Mouse (Mus musculus): ENCODE results near the gene Inpp5a. TPM values are rescaled to one million over a fixed set of nuclear protein-coding genes. Genes with fewer than 3 reads are reported as not detected.
A peak's percentile ranks its signal among the peaks of the same experiment; 100 is the strongest.

The Inpp5a gene
- polyA plus RNA-seq, 1 experiment from 2014 or later = 93.9 TPM

DNA sequence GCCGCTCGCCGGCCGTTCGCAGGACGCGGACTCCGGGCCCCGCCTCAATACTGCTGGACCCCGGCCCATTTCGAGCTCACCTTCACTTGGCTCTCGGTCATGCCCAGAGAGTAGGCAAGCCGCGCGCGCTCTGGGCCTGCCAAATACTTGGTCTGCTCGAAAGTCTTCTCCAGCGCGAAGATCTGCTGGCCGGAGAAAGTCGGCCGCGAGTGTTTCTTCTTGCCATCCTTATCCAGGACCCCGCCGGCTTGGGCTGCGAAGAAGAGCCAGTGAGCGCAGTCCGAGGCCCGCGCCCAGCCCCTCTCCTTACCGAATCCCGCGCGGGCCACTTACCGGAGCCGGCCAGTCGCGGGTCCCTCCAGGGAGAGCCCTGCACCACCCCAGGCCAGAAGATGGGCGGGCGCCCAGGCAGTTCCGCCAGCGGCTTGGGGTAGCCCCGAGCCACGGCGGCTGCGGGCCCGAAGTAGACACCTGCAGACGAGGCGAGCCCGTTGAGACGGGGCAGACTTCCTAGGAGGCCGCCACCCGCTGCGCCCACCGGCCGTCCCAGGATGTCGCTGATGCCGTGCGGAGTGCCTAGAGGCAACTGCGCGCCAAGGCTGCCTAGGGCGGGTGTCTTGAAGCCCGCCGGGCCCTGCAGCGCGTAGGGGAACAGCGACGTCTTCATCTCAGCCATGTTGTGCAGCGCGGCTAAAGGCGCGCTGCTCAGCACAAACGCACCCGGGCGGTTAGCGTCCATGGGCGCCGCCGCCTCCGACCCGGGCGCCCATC lies 193.1 kb downstream of the Inpp5a start:
- Histone ChIP-seq H3K4me2 (ENCODE audit: low read length) (peak overlapping the region; percentile 70), H3K27ac (replicated peaks in 1 of 2; ENCODE audit: control insufficient read depth in 1 of 2, insufficient read depth in 1 of 2, low read depth in 2 of 2, low read length in 2 of 2) (no peak overlapping the region), H3K4me3 (ENCODE audit: control insufficient read depth in 1 of 2, insufficient read depth in 1 of 2, low read depth in 1 of 2, low read length in 2 of 2) (peak overlapping the region; percentile 33 to 42), H3K36me3 (ENCODE audit: control insufficient read depth, insufficient read depth, low read length) (peaks cover 30% of the 10 kb centered on the region), H3K4me1 (ENCODE audit: control insufficient read depth in 2 of 2, insufficient read depth in 2 of 2, low read length in 2 of 2) (peaks cover 11 to 38% of the 10 kb centered on the region in 2 experiments; a peak in 3 of 4 replicates), H3K9me3 (ENCODE audit: control insufficient read depth, low read length) (no peaks in the 10 kb centered on the region), H3K27me3 (ENCODE audit: control insufficient read depth, insufficient read depth, low read length) (peaks cover 96% of the 10 kb centered on the region), H3K9ac (ENCODE audit: low read length) (0 out of 2 replicates have a peak overlapping the region, but pooled peaks have one; percentile 2)
- no peak for ATAC-seq (ENCODE audit: insufficient number of reproducible peaks, insufficient read depth, low FRiP score, low read depth)
- under 1% methylated on average over 82 of the region's 82 CpGs for WGBS

DNA sequence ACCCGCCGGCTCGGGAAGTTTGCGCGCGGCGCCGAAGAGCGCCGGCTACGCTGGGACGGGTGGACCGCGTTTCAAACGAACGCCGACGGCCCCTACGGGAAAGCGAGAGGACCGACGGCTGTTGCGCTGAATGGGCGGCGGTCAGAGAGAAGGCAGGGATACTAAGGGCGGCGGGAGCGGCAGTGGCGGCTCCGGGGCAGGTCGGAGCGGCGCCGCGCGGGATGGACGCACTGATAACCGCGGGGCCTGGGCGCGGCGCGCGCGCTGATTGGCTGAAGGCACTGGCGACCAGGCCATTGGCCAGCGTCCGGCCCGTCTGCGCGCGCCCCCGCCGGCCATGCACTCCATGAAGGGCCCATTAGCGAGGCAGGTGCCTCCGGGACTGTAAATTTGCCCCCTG lies 193.7 kb downstream of the Inpp5a start, which contains the start of gene Nkx6-2:
Nkx6-2 (minus strand) TSS at position 203 of the 400 bp plus-strand sequence.
- under 1% methylated on average over 56 of the region's 56 CpGs for whole genome bisulfite sequencing
- Histone ChIP-seq H3K27ac (replicated peaks in 1 of 2; ENCODE audit: control insufficient read depth in 1 of 2, insufficient read depth in 1 of 2, low read depth in 2 of 2, low read length in 2 of 2) (no peak within 1 kb of the TSS), H3K4me2 (ENCODE audit: low read length) (peak within 1 kb of the TSS; percentile 70), H3K4me1 (ENCODE audit: control insufficient read depth in 2 of 2, insufficient read depth in 2 of 2, low read length in 2 of 2) (peaks cover 11 to 38% of the 10 kb centered on the region in 2 experiments; a peak in 3 of 4 replicates), H3K27me3 (ENCODE audit: control insufficient read depth, insufficient read depth, low read length) (peaks cover 100% of the 10 kb centered on the region), H3K4me3 (ENCODE audit: control insufficient read depth in 1 of 2, insufficient read depth in 1 of 2, low read depth in 1 of 2, low read length in 2 of 2) (peak within 1 kb of the TSS; percentile 33 to 42), H3K36me3 (ENCODE audit: control insufficient read depth, insufficient read depth, low read length) (peaks cover 23% of the 10 kb centered on the region), H3K9me3 (ENCODE audit: control insufficient read depth, low read length) (no peaks in the 10 kb centered on the region), H3K9ac (ENCODE audit: low read length) (0 out of 2 replicates have a peak within 1 kb of the TSS, but pooled peaks have one; percentile 2)
- no peak for ATAC-seq (ENCODE audit: insufficient number of reproducible peaks, insufficient read depth, low FRiP score, low read depth)

DNA sequence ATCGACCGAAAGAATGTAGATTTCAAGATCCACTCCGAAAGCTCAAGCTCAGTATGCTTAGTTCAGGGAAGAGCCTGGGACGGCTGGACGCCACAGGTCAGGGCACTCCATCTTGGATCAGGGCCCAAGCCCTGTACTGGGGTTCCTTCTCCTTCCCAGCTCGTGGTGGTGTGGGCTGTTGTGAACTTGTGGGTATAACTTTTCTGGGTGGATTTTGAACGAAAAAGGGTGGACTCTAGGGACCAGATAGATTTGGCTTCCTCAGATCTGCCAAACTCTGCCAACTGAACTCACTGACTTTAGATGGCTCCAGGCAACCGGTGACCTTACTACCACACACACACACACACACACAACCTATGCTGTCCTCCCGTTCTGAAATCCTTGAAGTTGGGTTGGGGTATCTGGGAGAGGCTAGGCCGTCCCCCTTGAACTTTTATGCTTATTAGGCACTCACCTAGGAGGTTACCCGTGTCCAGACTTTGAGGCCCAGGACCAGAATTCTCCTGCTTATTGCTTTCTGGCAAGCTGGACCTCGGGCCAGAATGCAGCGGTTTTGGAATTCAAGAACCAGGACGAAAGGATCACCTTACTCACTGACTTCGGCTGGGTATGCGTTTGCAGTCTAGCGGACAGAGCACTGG lies 194.3 kb downstream of the Inpp5a start:
- H3K4me3 ChIP-seq (ENCODE audit: control insufficient read depth in 1 of 2, insufficient read depth in 1 of 2, low read depth in 1 of 2, low read length in 2 of 2) = no peak overlapping the region
- H3K4me2 ChIP-seq (ENCODE audit: low read length) = peak overlapping the region; percentile 70

DNA sequence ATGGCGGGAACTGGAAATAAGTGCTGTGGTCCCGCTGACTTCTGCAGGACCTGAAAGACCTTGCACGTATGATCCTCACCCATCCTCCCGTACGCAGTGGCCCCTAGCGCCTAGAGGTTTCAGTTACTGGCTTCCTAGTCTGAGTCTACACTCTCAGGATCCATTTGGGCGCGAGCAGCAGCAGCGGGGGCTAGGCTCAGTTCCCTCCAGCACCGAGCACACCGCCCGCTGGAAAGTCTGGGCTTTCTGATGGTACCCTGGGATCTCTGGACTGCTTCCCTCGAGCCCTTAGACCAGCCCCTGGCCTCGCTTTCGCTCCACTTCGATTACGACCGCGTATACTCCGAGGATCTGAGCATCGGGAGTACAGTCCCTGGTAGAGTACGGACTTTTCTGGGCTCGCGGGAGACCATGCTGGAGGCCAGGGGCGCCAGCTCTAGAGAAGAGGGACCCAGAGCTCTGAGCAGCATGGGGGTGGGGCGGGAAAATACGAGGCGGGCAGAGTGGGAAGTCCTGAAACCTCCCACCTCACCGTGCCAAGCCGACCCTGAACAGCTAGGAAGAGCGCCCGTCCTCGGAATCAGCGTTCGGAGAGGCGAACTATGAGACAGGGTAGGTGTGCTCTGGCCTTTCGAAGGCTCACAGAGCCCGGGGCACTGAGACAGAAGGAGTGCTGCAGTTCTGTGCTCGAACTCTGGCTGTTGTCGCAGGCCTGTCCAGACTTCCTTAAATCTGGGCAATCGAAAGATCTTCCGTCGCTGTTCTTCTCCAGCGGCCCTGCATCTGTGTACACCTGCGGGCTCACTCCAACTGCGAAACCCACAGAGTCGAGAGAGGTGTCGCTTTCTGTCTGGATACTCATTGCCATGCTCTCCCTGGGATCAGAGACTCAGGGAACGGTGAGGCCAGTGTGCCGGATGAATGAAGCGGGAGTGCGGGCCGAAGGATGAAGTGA lies 195.6 kb downstream of the Inpp5a start:
- Histone ChIP-seq H3K4me1 (ENCODE audit: control insufficient read depth in 2 of 2, insufficient read depth in 2 of 2, low read length in 2 of 2) (peaks cover 11 to 38% of the 10 kb centered on the region in 2 experiments; a peak in 3 of 4 replicates), H3K27me3 (ENCODE audit: control insufficient read depth, insufficient read depth, low read length) (peaks cover 97% of the 10 kb centered on the region), H3K27ac (replicated peaks in 1 of 2; ENCODE audit: control insufficient read depth in 1 of 2, insufficient read depth in 1 of 2, low read depth in 2 of 2, low read length in 2 of 2) (no peak overlapping the region), H3K9ac (ENCODE audit: low read length) (no peak overlapping the region), H3K4me3 (ENCODE audit: control insufficient read depth in 1 of 2, insufficient read depth in 1 of 2, low read depth in 1 of 2, low read length in 2 of 2) (peak overlapping the region in 1 of 2 experiments; percentile 27; a peak in 2 of 4 replicates), H3K4me2 (ENCODE audit: low read length) (peak overlapping the region; percentile 43), H3K36me3 (ENCODE audit: control insufficient read depth, insufficient read depth, low read length) (peaks cover 4% of the 10 kb centered on the region; the same call in 1 of the 2 replicates), H3K9me3 (ENCODE audit: control insufficient read depth, low read length) (no peaks in the 10 kb centered on the region)
- 2% methylated on average over 53 of the region's 53 CpGs for WGBS
- ATAC-seq (ENCODE audit: insufficient number of reproducible peaks, insufficient read depth, low FRiP score, low read depth) = no peak

More for the DNA sequence above, 194.3 kb downstream of the Inpp5a start:
- ATAC-seq (ENCODE audit: insufficient number of reproducible peaks, insufficient read depth, low FRiP score, low read depth) = no peak
- WGBS = 18% methylated on average over 17 of the region's 17 CpGs
- Histone ChIP-seq H3K27ac (replicated peaks in 1 of 2; ENCODE audit: control insufficient read depth in 1 of 2, insufficient read depth in 1 of 2, low read depth in 2 of 2, low read length in 2 of 2) (no peak overlapping the region), H3K9ac (ENCODE audit: low read length) (no peak overlapping the region), H3K36me3 (ENCODE audit: control insufficient read depth, insufficient read depth, low read length) (peaks cover 17% of the 10 kb centered on the region), H3K27me3 (ENCODE audit: control insufficient read depth, insufficient read depth, low read length) (peaks cover 100% of the 10 kb centered on the region), H3K9me3 (ENCODE audit: control insufficient read depth, low read length) (no peaks in the 10 kb centered on the region), H3K4me1 (ENCODE audit: control insufficient read depth in 2 of 2, insufficient read depth in 2 of 2, low read length in 2 of 2) (peaks cover 11 to 38% of the 10 kb centered on the region in 2 experiments; a peak in 3 of 4 replicates)

DNA sequence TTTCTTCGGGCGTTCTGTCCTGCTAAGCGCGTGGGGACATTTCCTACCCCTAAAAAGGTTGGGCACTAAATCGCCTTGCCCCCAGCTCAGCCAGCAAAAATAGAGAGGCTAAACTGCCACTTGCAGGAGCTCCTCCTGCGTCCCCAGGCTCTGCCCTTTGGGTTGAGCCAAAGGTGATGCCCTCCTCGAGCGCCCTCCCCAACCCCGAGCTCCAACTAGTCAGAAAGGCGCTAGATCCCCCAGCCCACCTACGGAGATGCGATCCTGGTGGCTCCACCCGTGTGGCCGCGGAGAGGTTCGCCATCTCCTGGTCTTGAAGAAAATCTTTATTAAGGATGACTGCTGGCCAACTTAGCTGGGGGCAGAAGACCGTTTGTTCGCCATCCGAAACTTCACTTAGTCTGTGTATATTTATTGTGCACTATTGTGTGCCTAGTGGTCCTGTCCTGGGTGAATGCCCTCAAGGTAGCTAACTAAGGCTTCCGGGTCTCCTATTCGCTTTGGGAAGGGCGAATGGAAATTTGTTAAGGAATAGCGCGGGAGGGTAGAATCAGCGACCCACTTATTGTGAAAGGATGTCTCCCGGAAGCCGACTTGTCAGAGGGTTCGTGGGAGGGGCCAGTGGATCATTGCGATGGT lies 196.4 kb downstream of the Inpp5a start:
- Histone ChIP-seq H3K4me3 (ENCODE audit: control insufficient read depth in 1 of 2, insufficient read depth in 1 of 2, low read depth in 1 of 2, low read length in 2 of 2) (peak overlapping the region in 1 of 2 experiments; percentile 27; a peak in 2 of 4 replicates), H3K9me3 (ENCODE audit: control insufficient read depth, low read length) (no peaks in the 10 kb centered on the region), H3K4me2 (ENCODE audit: low read length) (0 out of 2 replicates have a peak overlapping the region, but pooled peaks have one; percentile 43)

DNA sequence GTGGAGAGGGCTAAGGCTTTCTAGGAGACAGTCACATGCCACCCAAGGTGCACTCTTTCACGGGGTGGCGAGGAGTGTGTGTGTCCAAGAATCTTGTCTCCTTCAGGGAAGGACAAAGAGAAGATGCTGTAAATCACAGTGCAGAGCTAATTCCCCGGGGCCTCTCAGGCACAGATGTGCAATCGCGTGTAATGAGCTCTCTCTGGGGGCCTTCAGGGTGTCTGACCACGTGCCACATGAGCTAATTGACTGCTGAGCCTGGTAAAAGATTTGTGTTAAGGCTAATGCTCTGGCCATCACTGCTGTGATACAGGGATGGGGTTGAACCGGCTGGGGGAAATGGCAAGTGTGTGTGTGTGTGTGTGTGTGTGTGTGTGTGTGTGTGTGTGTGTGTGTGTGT lies 199.0 kb downstream of the Inpp5a start:
- no peaks in the 10 kb centered on the region for H3K36me3 ChIP-seq (ENCODE audit: control insufficient read depth, insufficient read depth, low read length)
- H3K9me3 ChIP-seq (ENCODE audit: control insufficient read depth, low read length) = no peaks in the 10 kb centered on the region
- ATAC-seq (ENCODE audit: insufficient number of reproducible peaks, insufficient read depth, low FRiP score, low read depth) = no peak
- H3K4me3 ChIP-seq (ENCODE audit: control insufficient read depth in 1 of 2, insufficient read depth in 1 of 2, low read depth in 1 of 2, low read length in 2 of 2) = no peak overlapping the region
- peaks cover 5 to 16% of the 10 kb centered on the region in 2 experiments; a peak in 3 of 4 replicates for H3K4me1 ChIP-seq (ENCODE audit: control insufficient read depth in 2 of 2, insufficient read depth in 2 of 2, low read length in 2 of 2)
- WGBS = 40% methylated on average over 7 of the region's 7 CpGs
- H3K27ac ChIP-seq (replicated peaks in 1 of 2; ENCODE audit: control insufficient read depth in 1 of 2, insufficient read depth in 1 of 2, low read depth in 2 of 2, low read length in 2 of 2) = no peak overlapping the region
- H3K9ac ChIP-seq (ENCODE audit: low read length) = no peak overlapping the region
- H3K27me3 ChIP-seq (ENCODE audit: control insufficient read depth, insufficient read depth, low read length) = peaks cover 62% of the 10 kb centered on the region
- no peak overlapping the region for H3K4me2 ChIP-seq (ENCODE audit: low read length)

More for the DNA sequence above, 196.4 kb downstream of the Inpp5a start:
- H3K4me1 ChIP-seq (ENCODE audit: control insufficient read depth in 2 of 2, insufficient read depth in 2 of 2, low read length in 2 of 2) = peaks cover 11 to 38% of the 10 kb centered on the region in 2 experiments; a peak in 3 of 4 replicates
- H3K27me3 ChIP-seq (ENCODE audit: control insufficient read depth, insufficient read depth, low read length) = peaks cover 89% of the 10 kb centered on the region
- 4% methylated on average over 29 of the region's 29 CpGs for WGBS
- H3K36me3 ChIP-seq (ENCODE audit: control insufficient read depth, insufficient read depth, low read length) = no peaks in the 10 kb centered on the region
- no peak overlapping the region for H3K27ac ChIP-seq (replicated peaks in 1 of 2; ENCODE audit: control insufficient read depth in 1 of 2, insufficient read depth in 1 of 2, low read depth in 2 of 2, low read length in 2 of 2)
- no peak overlapping the region for H3K9ac ChIP-seq (ENCODE audit: low read length)
- ATAC-seq (ENCODE audit: insufficient number of reproducible peaks, insufficient read depth, low FRiP score, low read depth) = no peak
